Mouse (Mus musculus) neural tube, embryonic 12.5 days (tissue): ENCODE measurements around the gene Dtnbp1. TPM values are rescaled to one million over a fixed set of nuclear protein-coding genes. Genes with fewer than 3 reads are reported as not detected.

ENCODE experiments used
- ATAC-seq: fragments of 200-750 bp; cut with Nextera tagmentation; 2 replicates; pipeline ENCODE4 v1.8.0; 2017; ENCODE audit warnings: low read depth, mild to moderate bottlenecking, moderate TSS enrichment, moderate library complexity; ENCODE audit not compliant: low FRiP score
- H3K27ac ChIP-seq: fragments of 300-500 bp; sonication (generic); 2 replicates; pipeline ENCODE4 v1.5.1; 2016
- H3K27me3 ChIP-seq: fragments of 300-500 bp; sonication (generic); replicated peaks from 2 replicates; pipeline ENCODE4 v1.6.1; 2016; ENCODE audit warnings: mild to moderate bottlenecking
- H3K36me3 ChIP-seq: fragments of 300-500 bp; sonication (generic); 2 replicates; pipeline ENCODE4 v1.6.1; 2016; ENCODE audit warnings: mild to moderate bottlenecking
- H3K4me1 ChIP-seq: fragments of 300-500 bp; sonication (generic); 2 replicates; pipeline ENCODE4 v1.6.1; 2016
- H3K4me2 ChIP-seq: fragments of 300-500 bp; sonication (generic); replicated peaks from 2 replicates; pipeline ENCODE4 v1.6.1; 2016; ENCODE audit warnings: mild to moderate bottlenecking
- H3K4me3 ChIP-seq: fragments of 300-500 bp; sonication (generic); 2 replicates; pipeline ENCODE4 v1.5.1; 2016
- H3K9ac ChIP-seq: fragments of 300-500 bp; sonication (generic); 2 replicates; pipeline ENCODE4 v1.6.1; 2016; ENCODE audit warnings: mild to moderate bottlenecking
- H3K9me3 ChIP-seq: fragments of 300-500 bp; sonication (generic); 2 replicates; pipeline ENCODE4 v1.6.1; 2016; ENCODE audit warnings: mild to moderate bottlenecking
- WGBS: fragments of 180-500 bp; shearing (Covaris S2); methylation state at CpG from one replicate; pipeline ENCODE4 v1.1.7; 2016; 5-methylcytosine and 5-hydroxymethylcytosine counted together
- polyA plus RNA-seq: library from polyadenylated mRNA; unstranded; fragments of >200 nt; fragmentation: Nextera tagmentation; extraction: Ambion mirVana; gene quantifications from 2 replicates; pipeline ENCODE4 v1.2.1, GENCODE M21; 2016

Gene Dtnbp1
- polyA plus RNA-seq, 1 experiment from 2014 or later = 91.1 TPM

GRCm38 (mm10) chr13:44960542-44961291 lies 41.2 kb downstream of the Dtnbp1 start:
- no peak overlapping the region for H3K27ac ChIP-seq
- H3K4me3 ChIP-seq = no peak overlapping the region
- 0 out of 2 replicates have a peak, but pooled peaks have one; percentile 58 for ATAC-seq
- H3K27me3 ChIP-seq = no peaks in the 10 kb centered on the region
- 87% methylated on average over 5 of the region's 5 CpGs for WGBS
- H3K9me3 ChIP-seq = no peaks in the 10 kb centered on the region
- no peak overlapping the region for H3K9ac ChIP-seq
- H3K4me2 ChIP-seq = no peak overlapping the region
- H3K36me3 ChIP-seq = peaks cover 3% of the 10 kb centered on the region; the same call in 1 of the 2 replicates
- H3K4me1 ChIP-seq = peaks cover 9% of the 10 kb centered on the region

- Histone ChIP-seq H3K9me3 (no peaks in the 10 kb centered on the region), H3K27me3 (no peaks in the 10 kb centered on the region), H3K4me2 (no peak overlapping the region), H3K36me3 (peaks cover 5% of the 10 kb centered on the region; the same call in 1 of the 2 replicates), H3K4me1 (peaks cover 9% of the 10 kb centered on the region), H3K27ac (no peak overlapping the region), H3K4me3 (no peak overlapping the region), H3K9ac (no peak overlapping the region)
- 89% methylated on average over 8 of the region's 8 CpGs for WGBS
- ATAC-seq = no peak
These were observed 44.9 kb downstream of the Dtnbp1 start for GRCm38 (mm10) chr13:44957049-44957448.

- Histone ChIP-seq H3K9me3 (no peaks in the 10 kb centered on the region), H3K4me2 (no peak overlapping the region), H3K27me3 (no peaks in the 10 kb centered on the region), H3K4me3 (no peak overlapping the region), H3K36me3 (peaks cover 5% of the 10 kb centered on the region; the same call in 1 of the 2 replicates), H3K27ac (no peak overlapping the region), H3K4me1 (peaks cover 4% of the 10 kb centered on the region; the same call in 1 of the 2 replicates), H3K9ac (no peak overlapping the region)
- WGBS = 95% methylated on average over 6 of the region's 6 CpGs
- no peak for ATAC-seq
These were observed 46.2 kb downstream of the Dtnbp1 start for GRCm38 (mm10) chr13:44955781-44956180.

- Histone ChIP-seq H3K4me2 (no peak overlapping the region), H3K9ac (no peak overlapping the region), H3K27me3 (no peaks in the 10 kb centered on the region), H3K36me3 (peaks cover 5% of the 10 kb centered on the region; the same call in 1 of the 2 replicates), H3K9me3 (no peaks in the 10 kb centered on the region), H3K4me1 (no peaks in the 10 kb centered on the region), H3K27ac (no peak overlapping the region), H3K4me3 (no peak overlapping the region)
- ATAC-seq = no peak
- WGBS = 94% methylated on average over 1 of the region's 1 CpGs
These were observed 47.7 kb downstream of the Dtnbp1 start for GRCm38 (mm10) chr13:44954232-44954568.

GRCm38 (mm10) chr13:44953546-44954231 lies 48.3 kb downstream of the Dtnbp1 start:
- ATAC-seq = no peak
- Histone ChIP-seq H3K4me3 (no peak overlapping the region), H3K4me2 (no peak overlapping the region), H3K36me3 (peaks cover 5% of the 10 kb centered on the region; the same call in 1 of the 2 replicates), H3K27me3 (no peaks in the 10 kb centered on the region), H3K4me1 (no peaks in the 10 kb centered on the region), H3K27ac (no peak overlapping the region), H3K9ac (no peak overlapping the region), H3K9me3 (no peaks in the 10 kb centered on the region)
- 84% methylated on average over 8 of the region's 8 CpGs for WGBS

- H3K4me3 ChIP-seq = no peak overlapping the region
- H3K27ac ChIP-seq = no peak overlapping the region
- no peaks in the 10 kb centered on the region for H3K27me3 ChIP-seq
- H3K36me3 ChIP-seq = peaks cover 5% of the 10 kb centered on the region; the same call in 1 of the 2 replicates
- ATAC-seq = no peak
- peaks cover 3% of the 10 kb centered on the region; the same call in 1 of the 2 replicates for H3K4me1 ChIP-seq
- no peak overlapping the region for H3K4me2 ChIP-seq
- no peak overlapping the region for H3K9ac ChIP-seq
- 85% methylated on average over 10 of the region's 10 CpGs for WGBS
- H3K9me3 ChIP-seq = no peaks in the 10 kb centered on the region
These were observed 49.4 kb downstream of the Dtnbp1 start for GRCm38 (mm10) chr13:44952393-44953086.

GRCm38 (mm10) chr13:44948320-44949250 lies 53.4 kb downstream of the Dtnbp1 start:
- no peaks in the 10 kb centered on the region for H3K27me3 ChIP-seq
- no peaks in the 10 kb centered on the region for H3K9me3 ChIP-seq
- 91% methylated on average over 16 of the region's 16 CpGs for WGBS
- H3K4me1 ChIP-seq = peaks cover 14% of the 10 kb centered on the region; the same call in 1 of the 2 replicates
- no peak for ATAC-seq
- no peak overlapping the region for H3K4me2 ChIP-seq
- H3K36me3 ChIP-seq = no peaks in the 10 kb centered on the region
- no peak overlapping the region for H3K9ac ChIP-seq
- no peak overlapping the region for H3K27ac ChIP-seq
- no peak overlapping the region for H3K4me3 ChIP-seq

- Histone ChIP-seq H3K9ac (peak overlapping the region; percentile 48), H3K36me3 (no peaks in the 10 kb centered on the region), H3K4me3 (peak overlapping the region; percentile 29), H3K9me3 (no peaks in the 10 kb centered on the region), H3K4me2 (peak overlapping the region; percentile 54), H3K27me3 (no peaks in the 10 kb centered on the region), H3K27ac (peak overlapping the region; percentile 60), H3K4me1 (peaks cover 14% of the 10 kb centered on the region; the same call in 1 of the 2 replicates)
- WGBS = 31% methylated on average over 8 of the region's 8 CpGs
- ATAC-seq = 0 out of 2 replicates have a peak, but pooled peaks have one; percentile 56
These were observed 54.9 kb downstream of the Dtnbp1 start for GRCm38 (mm10) chr13:44946880-44947635.

- H3K27ac ChIP-seq = no peak overlapping the region
- H3K4me1 ChIP-seq = peaks cover 14% of the 10 kb centered on the region; the same call in 1 of the 2 replicates
- no peak overlapping the region for H3K4me3 ChIP-seq
- no peaks in the 10 kb centered on the region for H3K27me3 ChIP-seq
- no peaks in the 10 kb centered on the region for H3K9me3 ChIP-seq
- H3K36me3 ChIP-seq = no peaks in the 10 kb centered on the region
- ATAC-seq = no peak
- no peak overlapping the region for H3K4me2 ChIP-seq
- H3K9ac ChIP-seq = no peak overlapping the region
- 80% methylated on average over 2 of the region's 2 CpGs for WGBS
These were observed 58.3 kb downstream of the Dtnbp1 start for GRCm38 (mm10) chr13:44943618-44944017.

GRCm38 (mm10) chr13:44939326-44940035 lies 62.5 kb downstream of the Dtnbp1 start:
- 79% methylated on average over 8 of the region's 8 CpGs for WGBS
- Histone ChIP-seq H3K36me3 (no peaks in the 10 kb centered on the region), H3K9me3 (no peaks in the 10 kb centered on the region), H3K4me3 (no peak overlapping the region), H3K9ac (no peak overlapping the region), H3K4me1 (0 out of 2 replicates have a peak, but pooled peaks cover 4% of the 10 kb centered on the region), H3K27me3 (no peaks in the 10 kb centered on the region), H3K4me2 (no peak overlapping the region), H3K27ac (no peak overlapping the region)
- no peak for ATAC-seq
